Mouse (Mus musculus): Measurements from ENCODE around the gene Pcid2. TPM values are rescaled to one million over a fixed set of nuclear protein-coding genes. Genes with fewer than 3 reads are reported as not detected.

Pcid2 gene
- polyA plus RNA-seq (2015; fragmentation: Nextera tagmentation; extraction: Ambion mirVana): 13.9 and 15.1 TPM in 2 replicates

GRCm38 (mm10) chr8:13105087-13105881 is at the start of gene Pcid2, which contains the start of gene Cul4a:
Gene Pcid2, minus strand, starts transcription at chr8:13105459.
Gene Cul4a, plus strand, starts transcription at chr8:13105621.
- TF ChIP-seq EP300 (optimal IDR thresholded peaks at IDR 0.05) (no peak), CTCF (IDR thresholded peaks at IDR 0.05; ENCODE audit: low read depth) (peak; percentile 82)
- WGBS: under 1% methylated on average over 69 of the region's 87 CpGs
- no peaks in the 10 kb centered on the region for H3K27me3 ChIP-seq (ENCODE audit: control insufficient read depth, insufficient read depth, low read length)
- peak within 1 kb of the TSS; percentile 97 for H3K27ac ChIP-seq (replicated peaks)
- H3K9me3 ChIP-seq (ENCODE audit: control insufficient read depth, low read length): no peaks in the 10 kb centered on the region
- H3K36me3 ChIP-seq (ENCODE audit: control insufficient read depth, insufficient read depth, low read length): no peaks in the 10 kb centered on the region; the same call in 1 of the 2 replicates
- H3K4me2 ChIP-seq (replicated peaks; ENCODE audit: low read depth): peak within 1 kb of the TSS; percentile 93
- peaks cover 3% of the 10 kb centered on the region; the same call in 1 of the 2 replicates for H3K4me1 ChIP-seq (replicated peaks; ENCODE audit: control insufficient read depth, insufficient read depth)
- peak within 1 kb of the TSS; percentile 99 for H3K9ac ChIP-seq (ENCODE audit: low read length)
- ATAC-seq (ENCODE audit: low FRiP score, low TSS enrichment) (peak; percentile 96), DNase-seq (ENCODE audit: low spot score) (peak; percentile 99)
- peak within 1 kb of the TSS; percentile 95 for H3K4me3 ChIP-seq (ENCODE audit: low read depth, low read length)

DNA sequence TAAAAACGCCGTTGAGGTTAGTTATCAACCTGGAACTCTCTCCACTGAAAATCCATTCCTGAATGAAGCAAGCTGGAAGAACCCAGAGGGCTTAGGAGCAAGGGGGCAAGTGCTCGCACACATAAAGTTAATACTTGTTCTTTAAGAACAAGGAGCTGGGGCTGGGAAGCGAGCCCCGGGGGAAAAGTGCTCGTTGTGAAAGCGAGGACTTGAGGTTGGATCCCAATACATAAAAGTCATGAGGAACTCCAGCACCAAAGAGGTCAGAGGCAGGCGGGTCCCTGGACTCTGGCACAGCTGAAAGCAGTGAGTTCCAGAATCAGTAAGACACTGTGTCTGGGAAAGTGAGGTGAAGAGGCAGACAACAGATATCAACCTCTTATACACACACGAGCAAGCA is 48.8 kb upstream of the Pcid2 start:
- Histone ChIP-seq H3K9ac (ENCODE audit: low read length) (no peak overlapping the region), H3K27me3 (ENCODE audit: control insufficient read depth, insufficient read depth, low read length) (no peaks in the 10 kb centered on the region), H3K9me3 (ENCODE audit: control insufficient read depth, low read length) (no peaks in the 10 kb centered on the region), H3K4me1 (replicated peaks; ENCODE audit: control insufficient read depth, insufficient read depth) (no peaks in the 10 kb centered on the region), H3K36me3 (ENCODE audit: control insufficient read depth, insufficient read depth, low read length) (no peaks in the 10 kb centered on the region; the same call in 1 of the 2 replicates), H3K4me2 (replicated peaks; ENCODE audit: low read depth) (no peak overlapping the region), H3K27ac (replicated peaks) (no peak overlapping the region), H3K4me3 (ENCODE audit: low read depth, low read length) (no peak overlapping the region)
- ATAC-seq (ENCODE audit: low FRiP score, low TSS enrichment) (no peak), DNase-seq (ENCODE audit: low spot score) (no peak)
- TF ChIP-seq CTCF (IDR thresholded peaks at IDR 0.05; ENCODE audit: low read depth) (no peak), EP300 (optimal IDR thresholded peaks at IDR 0.05) (no peak)
- WGBS: 82% methylated on average over 9 of the region's 9 CpGs

DNA sequence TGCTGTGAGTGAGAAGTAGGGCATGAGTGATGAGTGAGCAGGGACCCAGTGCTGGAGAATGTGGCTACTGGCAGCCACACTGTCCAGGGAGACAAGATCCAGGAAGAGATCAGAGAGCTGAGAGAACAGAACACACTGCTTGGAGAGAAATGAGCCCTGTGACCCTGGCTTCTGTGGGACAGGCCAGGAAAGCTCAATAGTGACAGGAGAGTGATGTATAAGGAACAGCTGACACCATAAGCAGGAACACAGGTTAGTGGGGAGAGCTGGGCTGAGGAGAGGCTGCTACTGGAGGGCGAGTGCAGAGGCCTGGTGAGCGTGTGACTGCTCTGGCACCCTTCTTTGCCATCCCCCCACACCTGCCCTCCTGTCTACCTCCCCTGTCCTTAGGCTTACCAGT is 45.7 kb upstream of the Pcid2 start:
- no peaks in the 10 kb centered on the region for H3K9me3 ChIP-seq (ENCODE audit: control insufficient read depth, low read length)
- no peak overlapping the region for H3K27ac ChIP-seq (replicated peaks)
- H3K4me1 ChIP-seq (replicated peaks; ENCODE audit: control insufficient read depth, insufficient read depth): no peaks in the 10 kb centered on the region
- H3K4me2 ChIP-seq (replicated peaks; ENCODE audit: low read depth): no peak overlapping the region
- no peaks in the 10 kb centered on the region for H3K27me3 ChIP-seq (ENCODE audit: control insufficient read depth, insufficient read depth, low read length)
- TF ChIP-seq EP300 (optimal IDR thresholded peaks at IDR 0.05): no peak
- no peak for TF ChIP-seq CTCF (IDR thresholded peaks at IDR 0.05; ENCODE audit: low read depth)
- no peak for ATAC-seq (ENCODE audit: low FRiP score, low TSS enrichment)
- H3K4me3 ChIP-seq (ENCODE audit: low read depth, low read length): no peak overlapping the region
- DNase-seq (ENCODE audit: low spot score): no peak
- H3K36me3 ChIP-seq (ENCODE audit: control insufficient read depth, insufficient read depth, low read length): peaks cover 7% of the 10 kb centered on the region
- WGBS: 96% methylated on average over 2 of the region's 2 CpGs
- no peak overlapping the region for H3K9ac ChIP-seq (ENCODE audit: low read length)

- Histone ChIP-seq H3K27me3 (ENCODE audit: control insufficient read depth, insufficient read depth, low read length) (no peaks in the 10 kb centered on the region), H3K9ac (ENCODE audit: low read length) (no peak overlapping the region), H3K27ac (replicated peaks) (no peak overlapping the region), H3K4me2 (replicated peaks; ENCODE audit: low read depth) (no peak overlapping the region), H3K9me3 (ENCODE audit: control insufficient read depth, low read length) (no peaks in the 10 kb centered on the region), H3K4me3 (ENCODE audit: low read depth, low read length) (no peak overlapping the region), H3K4me1 (replicated peaks; ENCODE audit: control insufficient read depth, insufficient read depth) (no peaks in the 10 kb centered on the region), H3K36me3 (ENCODE audit: control insufficient read depth, insufficient read depth, low read length) (peaks cover 14% of the 10 kb centered on the region)
- ATAC-seq (ENCODE audit: low FRiP score, low TSS enrichment) (no peak), DNase-seq (ENCODE audit: low spot score) (no peak)
- WGBS: 48% methylated on average over 5 of the region's 5 CpGs
- no peak for TF ChIP-seq EP300 (optimal IDR thresholded peaks at IDR 0.05)
- TF ChIP-seq CTCF (IDR thresholded peaks at IDR 0.05; ENCODE audit: low read depth): no peak
These were observed 44.6 kb upstream of the Pcid2 start for GRCm38 (mm10) chr8:13149866-13150265.

- Histone ChIP-seq H3K4me1 (replicated peaks; ENCODE audit: control insufficient read depth, insufficient read depth) (no peaks in the 10 kb centered on the region), H3K27ac (replicated peaks) (no peak overlapping the region), H3K27me3 (ENCODE audit: control insufficient read depth, insufficient read depth, low read length) (no peaks in the 10 kb centered on the region), H3K9me3 (ENCODE audit: control insufficient read depth, low read length) (no peaks in the 10 kb centered on the region), H3K36me3 (ENCODE audit: control insufficient read depth, insufficient read depth, low read length) (peaks cover 18% of the 10 kb centered on the region), H3K4me2 (replicated peaks; ENCODE audit: low read depth) (no peak overlapping the region), H3K4me3 (ENCODE audit: low read depth, low read length) (no peak overlapping the region), H3K9ac (ENCODE audit: low read length) (no peak overlapping the region)
- WGBS: 95% methylated on average over 2 of the region's 2 CpGs
- DNase-seq (ENCODE audit: low spot score) (no peak), ATAC-seq (ENCODE audit: low FRiP score, low TSS enrichment) (no peak)
- TF ChIP-seq CTCF (IDR thresholded peaks at IDR 0.05; ENCODE audit: low read depth) (peak; percentile 38), EP300 (optimal IDR thresholded peaks at IDR 0.05) (no peak)
These were observed 44.0 kb upstream of the Pcid2 start for GRCm38 (mm10) chr8:13149287-13149686.

GRCm38 (mm10) chr8:13148476-13148875 is 43.2 kb upstream of the Pcid2 start:
- 74% methylated on average over 2 of the region's 2 CpGs for WGBS
- no peak overlapping the region for H3K4me3 ChIP-seq (ENCODE audit: low read depth, low read length)
- DNase-seq (ENCODE audit: low spot score): no peak
- no peak for TF ChIP-seq EP300 (optimal IDR thresholded peaks at IDR 0.05)
- no peak for TF ChIP-seq CTCF (IDR thresholded peaks at IDR 0.05; ENCODE audit: low read depth)
- no peak overlapping the region for H3K27ac ChIP-seq (replicated peaks)
- H3K36me3 ChIP-seq (ENCODE audit: control insufficient read depth, insufficient read depth, low read length): peaks cover 20% of the 10 kb centered on the region
- no peaks in the 10 kb centered on the region for H3K9me3 ChIP-seq (ENCODE audit: control insufficient read depth, low read length)
- no peaks in the 10 kb centered on the region for H3K4me1 ChIP-seq (replicated peaks; ENCODE audit: control insufficient read depth, insufficient read depth)
- no peak for ATAC-seq (ENCODE audit: low FRiP score, low TSS enrichment)
- no peak overlapping the region for H3K4me2 ChIP-seq (replicated peaks; ENCODE audit: low read depth)
- H3K9ac ChIP-seq (ENCODE audit: low read length): no peak overlapping the region
- H3K27me3 ChIP-seq (ENCODE audit: control insufficient read depth, insufficient read depth, low read length): no peaks in the 10 kb centered on the region

Data from stomach, postnatal 0 days (tissue).